Mouse (Mus musculus) liver, embryonic 13.5 days (tissue): ENCODE measurements around the gene Ptpro. TPM values are rescaled to one million over a fixed set of nuclear protein-coding genes. Genes with fewer than 3 reads are reported as not detected.

Experiments
- ATAC-seq: fragments of 200-750 bp; cut with Nextera tagmentation; 2 replicates; pipeline ENCODE4 v1.8.0; 2017; ENCODE audit warnings: low read depth, mild to moderate bottlenecking, moderate number of reproducible peaks, moderate library complexity
- DNase-seq: peaks from one replicate; pipeline ENCODE4 v3.0.0; 2022
- H3K27ac ChIP-seq: fragments of 300-500 bp; sonication (generic); 2 replicates; pipeline ENCODE4 v1.5.1; 2015; ENCODE audit warnings: moderate library complexity, mild to moderate bottlenecking, inconsistent platforms
- H3K27me3 ChIP-seq: fragments of 300-500 bp; sonication (generic); 2 replicates; pipeline ENCODE4 v1.6.1; 2015; ENCODE audit warnings: mild to moderate bottlenecking, inconsistent platforms
- H3K36me3 ChIP-seq: fragments of 300-500 bp; sonication (generic); 2 replicates; pipeline ENCODE4 v1.6.1; 2015; ENCODE audit warnings: mild to moderate bottlenecking, inconsistent platforms
- H3K4me1 ChIP-seq: fragments of 300-500 bp; sonication (generic); replicated peaks from 2 replicates; pipeline ENCODE4 v1.6.1; 2015; ENCODE audit warnings: inconsistent platforms
- H3K4me2 ChIP-seq: fragments of 300-500 bp; sonication (generic); 2 replicates; pipeline ENCODE4 v1.6.1; 2015; ENCODE audit warnings: inconsistent platforms, mild to moderate bottlenecking, moderate library complexity
- H3K4me3 ChIP-seq: fragments of 300-500 bp; sonication (generic); replicated peaks from 2 replicates; pipeline ENCODE4 v1.5.1; 2015; ENCODE audit warnings: mild to moderate bottlenecking, inconsistent platforms
- H3K9ac ChIP-seq: fragments of 300-500 bp; sonication (generic); 2 replicates; pipeline ENCODE4 v1.6.1; 2015; ENCODE audit warnings: mild to moderate bottlenecking, inconsistent platforms
- H3K9me3 ChIP-seq: fragments of 300-500 bp; sonication (generic); replicated peaks from 2 replicates; pipeline ENCODE4 v1.6.1; 2016; ENCODE audit warnings: inconsistent platforms
- WGBS: fragments of 180-500 bp; shearing (Covaris S2); methylation state at CpG from one replicate; pipeline ENCODE4 v1.1.7; 2015; ENCODE audit not compliant: insufficient replicate concordance; 5-methylcytosine and 5-hydroxymethylcytosine counted together
- polyA plus RNA-seq: library from polyadenylated mRNA; unstranded; fragments of >200 nt; fragmentation: Nextera tagmentation; extraction: Ambion mirVana; gene quantifications from 2 replicates; pipeline ENCODE4 v1.2.1, GENCODE M21; 2015

Ptpro gene
- polyA plus RNA-seq, 1 experiment from 2014 or later: 0.32 TPM

- Histone ChIP-seq H3K27me3 (no peaks in the 10 kb centered on the region), H3K9ac (no peak overlapping the region), H3K9me3 (no peaks in the 10 kb centered on the region), H3K4me2 (no peak overlapping the region), H3K4me3 (no peak overlapping the region), H3K4me1 (no peaks in the 10 kb centered on the region), H3K36me3 (no peaks in the 10 kb centered on the region), H3K27ac (no peak overlapping the region)
- WGBS: 45% methylated on average over 3 of the region's 4 CpGs
- no peak for DNase-seq
- ATAC-seq: peak; percentile 65; the same call in 1 of the 2 replicates
These were observed 134.8 kb downstream of the Ptpro start for GRCm38 (mm10) chr6:137386935-137387334.

GRCm38 (mm10) chr6:137395075-137395474, 143.0 kb downstream of the Ptpro start:
- WGBS: 67% methylated on average over 7 of the region's 7 CpGs
- H3K36me3 ChIP-seq: no peaks in the 10 kb centered on the region
- H3K9ac ChIP-seq: no peak overlapping the region
- no peaks in the 10 kb centered on the region for H3K9me3 ChIP-seq
- H3K4me1 ChIP-seq: no peaks in the 10 kb centered on the region
- no peak overlapping the region for H3K4me3 ChIP-seq
- no peak overlapping the region for H3K27ac ChIP-seq
- H3K4me2 ChIP-seq: no peak overlapping the region
- DNase-seq (no peak), ATAC-seq (no peak)
- no peaks in the 10 kb centered on the region for H3K27me3 ChIP-seq

GRCm38 (mm10) chr6:137396106-137396793, 144.1 kb downstream of the Ptpro start:
- DNase-seq (no peak), ATAC-seq (no peak)
- no peak overlapping the region for H3K4me3 ChIP-seq
- H3K36me3 ChIP-seq: no peaks in the 10 kb centered on the region
- H3K9me3 ChIP-seq: no peaks in the 10 kb centered on the region
- H3K4me1 ChIP-seq: no peaks in the 10 kb centered on the region
- 54% methylated on average over 4 of the region's 4 CpGs for WGBS
- no peak overlapping the region for H3K27ac ChIP-seq
- H3K4me2 ChIP-seq: no peak overlapping the region
- no peak overlapping the region for H3K9ac ChIP-seq
- no peaks in the 10 kb centered on the region for H3K27me3 ChIP-seq

- ATAC-seq: no peak
- Histone ChIP-seq H3K9ac (no peak overlapping the region), H3K9me3 (no peaks in the 10 kb centered on the region), H3K27ac (no peak overlapping the region), H3K27me3 (no peaks in the 10 kb centered on the region), H3K4me2 (no peak overlapping the region), H3K4me3 (no peak overlapping the region), H3K36me3 (no peaks in the 10 kb centered on the region), H3K4me1 (no peaks in the 10 kb centered on the region)
- 55% methylated on average over 2 of the region's 2 CpGs for WGBS
- DNase-seq: no peak
These were observed 145.2 kb downstream of the Ptpro start for GRCm38 (mm10) chr6:137397358-137397757.

GRCm38 (mm10) chr6:137404196-137404595, 152.1 kb downstream of the Ptpro start:
- DNase-seq (no peak), ATAC-seq (no peak)
- Histone ChIP-seq H3K4me1 (no peaks in the 10 kb centered on the region), H3K4me3 (no peak overlapping the region), H3K4me2 (no peak overlapping the region), H3K36me3 (no peaks in the 10 kb centered on the region), H3K9me3 (no peaks in the 10 kb centered on the region), H3K27me3 (no peaks in the 10 kb centered on the region), H3K27ac (no peak overlapping the region), H3K9ac (no peak overlapping the region)
- WGBS: 73% methylated on average over 4 of the region's 4 CpGs

- no peak overlapping the region for H3K4me2 ChIP-seq
- no peak overlapping the region for H3K4me3 ChIP-seq
- no peaks in the 10 kb centered on the region for H3K36me3 ChIP-seq
- no peak overlapping the region for H3K9ac ChIP-seq
- H3K4me1 ChIP-seq: no peaks in the 10 kb centered on the region
- no peaks in the 10 kb centered on the region for H3K27me3 ChIP-seq
- DNase-seq (no peak), ATAC-seq (no peak)
- H3K27ac ChIP-seq: no peak overlapping the region
- no peaks in the 10 kb centered on the region for H3K9me3 ChIP-seq
- WGBS: 58% methylated on average over 2 of the region's 2 CpGs
These were observed 153.6 kb downstream of the Ptpro start for GRCm38 (mm10) chr6:137405690-137406089.

- Histone ChIP-seq H3K9me3 (no peaks in the 10 kb centered on the region), H3K36me3 (no peaks in the 10 kb centered on the region), H3K9ac (no peak overlapping the region), H3K4me1 (no peaks in the 10 kb centered on the region), H3K4me2 (no peak overlapping the region), H3K27me3 (no peaks in the 10 kb centered on the region), H3K27ac (no peak overlapping the region), H3K4me3 (no peak overlapping the region)
- no peak for DNase-seq
- WGBS: 47% methylated on average over 3 of the region's 3 CpGs
- ATAC-seq: no peak
These were observed 158.4 kb downstream of the Ptpro start for GRCm38 (mm10) chr6:137410510-137410909.

GRCm38 (mm10) chr6:137411901-137412378, 159.8 kb downstream of the Ptpro start:
- 67% methylated on average over 2 of the region's 2 CpGs for WGBS
- no peak for ATAC-seq
- Histone ChIP-seq H3K4me2 (no peak overlapping the region), H3K4me3 (no peak overlapping the region), H3K27ac (no peak overlapping the region), H3K36me3 (no peaks in the 10 kb centered on the region), H3K4me1 (no peaks in the 10 kb centered on the region), H3K9me3 (no peaks in the 10 kb centered on the region), H3K9ac (no peak overlapping the region), H3K27me3 (no peaks in the 10 kb centered on the region)
- no peak for DNase-seq

- no peaks in the 10 kb centered on the region for H3K27me3 ChIP-seq
- ATAC-seq (no peak; the same call in 1 of the 2 replicates), DNase-seq (no peak)
- H3K9me3 ChIP-seq: no peaks in the 10 kb centered on the region
- no peak overlapping the region for H3K4me3 ChIP-seq
- no peaks in the 10 kb centered on the region for H3K4me1 ChIP-seq
- H3K4me2 ChIP-seq: no peak overlapping the region
- no peak overlapping the region for H3K27ac ChIP-seq
- no peaks in the 10 kb centered on the region for H3K36me3 ChIP-seq
- WGBS: 48% methylated on average over 2 of the region's 2 CpGs
- no peak overlapping the region for H3K9ac ChIP-seq
These were observed 160.9 kb downstream of the Ptpro start for GRCm38 (mm10) chr6:137413045-137413444.

- H3K27me3 ChIP-seq: no peaks in the 10 kb centered on the region
- no peak for ATAC-seq
- H3K4me1 ChIP-seq: no peaks in the 10 kb centered on the region
- H3K36me3 ChIP-seq: no peaks in the 10 kb centered on the region
- H3K9ac ChIP-seq: no peak overlapping the region
- 36% methylated on average over 13 of the region's 13 CpGs for WGBS
- H3K4me2 ChIP-seq: no peak overlapping the region
- no peaks in the 10 kb centered on the region for H3K9me3 ChIP-seq
- no peak overlapping the region for H3K4me3 ChIP-seq
- no peak overlapping the region for H3K27ac ChIP-seq
- DNase-seq: no peak
These were observed 162.6 kb downstream of the Ptpro start for GRCm38 (mm10) chr6:137414531-137415405.

- no peaks in the 10 kb centered on the region for H3K9me3 ChIP-seq
- no peak overlapping the region for H3K4me3 ChIP-seq
- WGBS: 71% methylated on average over 4 of the region's 4 CpGs
- H3K27me3 ChIP-seq: no peaks in the 10 kb centered on the region
- no peak overlapping the region for H3K4me2 ChIP-seq
- no peaks in the 10 kb centered on the region for H3K4me1 ChIP-seq
- H3K27ac ChIP-seq: no peak overlapping the region
- DNase-seq: no peak
- H3K9ac ChIP-seq: no peak overlapping the region
- H3K36me3 ChIP-seq: no peaks in the 10 kb centered on the region
- no peak for ATAC-seq
These were observed 170.7 kb downstream of the Ptpro start for GRCm38 (mm10) chr6:137422777-137423176.
